Mouse (Mus musculus): ENCODE data around the gene H2-M10.2. TPM values are rescaled to one million over a fixed set of nuclear protein-coding genes. Genes with fewer than 3 reads are reported as not detected.
"Not testable (repeated sequence)": the region's sequence is repeated elsewhere in the genome, so short reads cannot be mapped to it uniquely, and the experiment has no call there.

H2-M10.2 gene
- 0.30 TPM in 1 of 2 replicates, not detected in the other for polyA plus RNA-seq (2015; fragmentation: Nextera tagmentation; extraction: Ambion mirVana)

DNA sequence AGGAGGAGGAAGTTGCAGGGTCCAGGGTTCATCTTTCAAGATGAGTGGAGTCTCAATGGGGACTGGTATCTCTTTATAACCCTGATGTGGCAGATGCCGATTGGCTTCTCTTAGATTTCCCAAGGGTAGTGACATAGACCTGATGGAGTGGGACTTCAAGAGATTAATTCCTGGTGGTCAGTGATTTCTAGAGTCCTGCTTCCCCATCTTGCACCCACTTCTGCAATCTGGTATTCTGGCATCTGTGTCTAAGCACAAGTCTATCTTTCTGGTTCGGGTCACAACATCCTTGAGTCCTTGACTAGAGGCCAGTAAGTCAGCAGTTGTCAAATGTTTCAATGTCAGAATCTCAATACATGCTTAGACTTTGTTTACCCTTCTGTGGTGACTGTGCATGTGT, at the start of gene H2-M10.2:
Gene H2-M10.2, minus strand, starts transcription at position 101 of the 400 bp plus-strand sequence.
- peaks cover 7% of the 10 kb centered on the region; the same call in 1 of the 2 replicates for H3K9me3 ChIP-seq (replicated peaks)
- ATAC-seq (ENCODE audit: insufficient number of reproducible peaks, low FRiP score, low TSS enrichment, low read depth), result no peak
- WGBS, result 95% methylated on average over 2 of the region's 2 CpGs

DNA sequence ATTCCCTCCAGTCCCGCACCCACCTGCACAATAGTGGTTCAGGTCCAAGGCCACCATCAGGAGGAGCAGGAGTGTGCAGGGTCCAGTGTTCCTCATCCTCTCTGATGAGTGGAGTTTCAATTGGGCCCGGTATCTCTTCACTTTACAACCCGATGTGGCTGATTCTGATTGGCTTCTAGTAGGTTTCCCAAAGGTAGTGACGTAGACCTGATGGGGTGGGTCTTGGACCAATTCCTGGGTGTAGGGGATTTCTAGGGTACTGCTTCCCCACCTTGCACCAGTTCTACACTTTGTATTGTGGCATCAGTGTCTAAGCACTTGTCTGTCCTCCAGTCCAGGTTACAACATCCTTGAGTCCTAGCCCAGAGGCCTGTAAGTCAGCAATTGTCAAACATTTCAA, 39.8 kb upstream of the H2-M10.2 start, which contains the start of gene H2-M10.1:
Gene H2-M10.1, minus strand, starts transcription at position 101 of the 400 bp plus-strand sequence.
- ATAC-seq (ENCODE audit: insufficient number of reproducible peaks, low FRiP score, low TSS enrichment, low read depth), result no peak

More for the DNA sequence above, at the start of gene H2-M10.2:
- Histone ChIP-seq H3K27ac (replicated peaks) (no peak within 1 kb of the TSS), H3K4me3 (replicated peaks) (no peak within 1 kb of the TSS), H3K4me1 (no peaks in the 10 kb centered on the region), H3K9ac (no peak within 1 kb of the TSS), H3K27me3 (no peaks in the 10 kb centered on the region), H3K36me3 (peaks cover 17% of the 10 kb centered on the region), H3K4me2 (replicated peaks) (no peak within 1 kb of the TSS)

DNA sequence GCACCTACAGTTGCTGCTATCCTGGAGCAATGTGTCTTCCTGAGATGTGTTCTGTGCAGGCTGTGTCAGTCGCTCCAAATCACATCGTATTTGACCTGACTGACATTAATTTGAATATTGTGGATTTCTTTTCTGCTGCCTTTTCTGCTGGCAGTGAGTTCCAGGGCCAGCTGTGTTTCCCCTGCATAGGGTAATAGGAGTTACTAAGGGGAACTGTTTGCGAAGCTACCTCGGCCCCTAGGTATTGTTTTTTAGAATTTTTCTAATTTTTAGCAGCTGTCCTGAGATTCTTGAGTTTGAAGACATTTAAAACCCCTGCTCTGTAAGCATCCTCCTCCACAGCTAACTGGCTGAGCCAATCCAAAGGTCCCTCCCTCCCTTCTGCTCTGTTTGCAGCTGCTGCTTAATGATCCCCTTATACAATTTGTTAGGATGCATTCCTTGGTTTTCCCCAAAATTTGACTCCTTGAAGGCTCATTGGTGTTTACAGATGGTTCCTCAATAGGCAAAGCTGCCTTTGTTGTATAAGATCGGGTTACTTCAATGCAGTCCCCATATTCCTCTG, 29.5 kb upstream of the H2-M10.2 start:
- Histone ChIP-seq H3K4me3 (replicated peaks) (peak overlapping the region; percentile 50), H3K9me3 (replicated peaks) (no peaks in the 10 kb centered on the region), H3K36me3 (no peaks in the 10 kb centered on the region), H3K27ac (replicated peaks) (no peak overlapping the region), H3K4me1 (peaks cover 4% of the 10 kb centered on the region; the same call in 1 of the 2 replicates), H3K9ac (no peak overlapping the region), H3K27me3 (no peaks in the 10 kb centered on the region), H3K4me2 (replicated peaks) (peak overlapping the region; percentile 82)
- ATAC-seq (ENCODE audit: insufficient number of reproducible peaks, low FRiP score, low TSS enrichment, low read depth), result no peak
- WGBS, result 14% methylated on average over 5 of the region's 5 CpGs

More for the DNA sequence above, 39.8 kb upstream of the H2-M10.2 start, which contains the start of gene H2-M10.1:
- WGBS, result 91% methylated on average over 4 of the region's 4 CpGs
- H3K36me3 ChIP-seq, result no peaks in the 10 kb centered on the region
- no peaks in the 10 kb centered on the region for H3K9me3 ChIP-seq (replicated peaks)
- H3K9ac ChIP-seq, result no peak within 1 kb of the TSS
- no peaks in the 10 kb centered on the region for H3K4me1 ChIP-seq
- no peak within 1 kb of the TSS for H3K4me2 ChIP-seq (replicated peaks)
- no peak within 1 kb of the TSS for H3K27ac ChIP-seq (replicated peaks)
- no peaks in the 10 kb centered on the region for H3K27me3 ChIP-seq
- H3K4me3 ChIP-seq (replicated peaks), result no peak within 1 kb of the TSS

DNA sequence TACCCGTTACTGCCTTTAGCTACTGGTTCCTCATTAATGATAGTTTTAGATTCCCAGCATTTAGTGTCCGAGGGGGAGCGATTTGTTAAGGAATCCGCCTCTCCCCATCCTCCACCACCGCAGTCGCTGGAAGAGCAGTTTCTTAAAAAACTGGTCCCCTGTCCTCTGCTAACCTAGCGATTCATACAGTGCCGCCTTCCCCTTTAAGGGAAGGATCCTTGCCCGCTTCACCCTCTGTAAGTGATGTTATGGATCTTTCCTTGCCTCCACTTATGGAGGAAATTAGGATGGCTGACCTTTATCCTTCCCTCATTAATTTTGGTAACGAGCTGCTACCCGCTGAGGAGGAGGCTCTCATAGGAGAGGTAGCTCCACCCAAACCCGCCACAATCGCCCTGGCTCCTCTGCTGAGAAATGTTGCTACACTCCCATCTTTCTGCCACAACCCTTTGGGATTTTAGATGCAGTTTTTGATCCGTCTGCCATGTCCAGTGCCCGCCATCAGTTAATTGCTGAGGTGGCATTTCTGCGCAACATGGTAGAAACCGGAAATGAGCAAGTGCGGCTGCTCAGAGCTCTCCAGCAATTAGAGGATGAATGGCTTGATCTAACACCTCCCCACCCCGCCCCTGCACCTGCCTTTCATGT, 28.9 kb upstream of the H2-M10.2 start:
- H3K36me3 ChIP-seq, result no peaks in the 10 kb centered on the region
- H3K27me3 ChIP-seq, result no peaks in the 10 kb centered on the region
- H3K9me3 ChIP-seq (replicated peaks), result no peaks in the 10 kb centered on the region
- peaks cover 4% of the 10 kb centered on the region; the same call in 1 of the 2 replicates for H3K4me1 ChIP-seq
- H3K4me3 ChIP-seq (replicated peaks), result peak overlapping the region; percentile 50
- H3K27ac ChIP-seq (replicated peaks), result no peak overlapping the region
- ATAC-seq (ENCODE audit: insufficient number of reproducible peaks, low FRiP score, low TSS enrichment, low read depth), result 0 out of 2 replicates have a peak, but pooled peaks have one; percentile 29
- peak overlapping the region; percentile 18; the same call in 1 of the 2 replicates for H3K9ac ChIP-seq
- under 1% methylated on average over 19 of the region's 19 CpGs for WGBS
- H3K4me2 ChIP-seq (replicated peaks), result peak overlapping the region; percentile 82

DNA sequence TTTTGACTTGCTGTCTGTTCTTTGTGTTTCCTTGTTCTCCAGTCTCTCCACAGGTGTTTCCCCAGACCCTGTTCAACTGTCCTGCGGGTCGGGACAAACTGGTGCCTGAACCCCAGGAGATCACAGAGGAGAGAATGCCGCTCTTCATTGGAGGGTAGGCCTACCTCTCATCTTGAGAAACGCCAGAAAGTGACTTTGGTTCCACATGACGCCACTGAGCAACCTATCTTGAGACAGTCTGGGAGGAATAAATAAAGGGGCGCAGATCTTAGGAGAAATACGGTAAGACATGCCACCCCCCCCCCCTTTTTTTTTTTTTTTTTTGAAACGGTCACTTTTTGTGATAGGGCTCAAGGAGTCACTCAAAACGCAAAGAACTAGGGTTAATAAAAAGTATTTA, 28.2 kb upstream of the H2-M10.2 start:
- Histone ChIP-seq H3K27ac (replicated peaks) (no peak overlapping the region), H3K4me3 (replicated peaks) (peak overlapping the region; percentile 50), H3K4me2 (replicated peaks) (peak overlapping the region; percentile 82), H3K9ac (no peak overlapping the region), H3K36me3 (no peaks in the 10 kb centered on the region), H3K9me3 (replicated peaks) (no peaks in the 10 kb centered on the region), H3K4me1 (peaks cover 4% of the 10 kb centered on the region; the same call in 1 of the 2 replicates), H3K27me3 (no peaks in the 10 kb centered on the region)
- whole genome bisulfite sequencing, result 3% methylated on average over 9 of the region's 9 CpGs
- ATAC-seq (ENCODE audit: insufficient number of reproducible peaks, low FRiP score, low TSS enrichment, low read depth), result no peak

DNA sequence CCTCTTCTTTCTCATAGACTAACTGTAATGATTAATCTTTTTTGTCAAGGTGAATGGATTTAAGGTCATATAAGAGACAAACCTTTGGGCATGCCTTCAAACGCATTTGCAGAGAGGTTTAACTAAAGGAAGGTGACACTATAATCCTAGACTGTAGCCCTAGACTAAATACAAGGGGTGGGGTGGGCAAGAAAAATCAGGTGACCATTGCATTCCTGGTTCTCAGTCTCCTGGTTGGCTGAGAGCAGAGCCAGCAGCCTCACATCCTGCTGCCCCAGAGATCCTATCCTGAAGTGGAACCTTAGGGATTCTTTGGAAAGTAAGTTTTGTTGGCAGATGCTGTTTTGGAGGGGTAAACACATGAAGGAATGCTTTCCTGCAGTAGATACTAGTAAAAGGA, 23.0 kb upstream of the H2-M10.2 start:
- Histone ChIP-seq H3K4me3 (replicated peaks) (no peak overlapping the region), H3K36me3 (no peaks in the 10 kb centered on the region), H3K9me3 (replicated peaks) (no peaks in the 10 kb centered on the region), H3K4me1 (no peaks in the 10 kb centered on the region), H3K27ac (replicated peaks) (no peak overlapping the region), H3K27me3 (no peaks in the 10 kb centered on the region), H3K4me2 (replicated peaks) (no peak overlapping the region), H3K9ac (no peak overlapping the region)
- WGBS, result 46% methylated on average over 1 of the region's 1 CpGs
- no peak for ATAC-seq (ENCODE audit: insufficient number of reproducible peaks, low FRiP score, low TSS enrichment, low read depth)

DNA sequence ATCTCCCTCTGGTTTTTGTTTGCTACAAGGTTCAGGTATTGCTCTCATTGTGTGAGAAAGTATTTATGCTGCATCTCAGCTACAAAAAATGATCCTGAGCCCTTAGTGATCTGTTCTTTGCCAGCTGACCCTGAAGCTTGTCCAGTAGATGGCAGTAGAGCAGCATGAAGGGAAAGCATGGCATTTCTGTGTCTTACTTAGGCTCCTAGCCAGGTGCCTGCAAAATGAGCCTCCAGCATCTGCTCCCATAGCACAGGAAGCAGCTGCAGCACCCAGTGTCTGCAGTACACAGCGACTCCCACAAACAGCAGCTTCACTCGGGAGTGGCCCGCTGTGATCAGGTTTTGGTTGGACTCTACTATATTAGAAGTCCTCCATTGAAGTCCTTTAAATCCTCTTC, 22.6 kb upstream of the H2-M10.2 start:
- not testable (repeated sequence) for H3K4me1 ChIP-seq; H3K27me3 ChIP-seq; H3K27ac ChIP-seq (replicated peaks); H3K4me2 ChIP-seq (replicated peaks); H3K9me3 ChIP-seq (replicated peaks); H3K4me3 ChIP-seq (replicated peaks); H3K9ac ChIP-seq; H3K36me3 ChIP-seq
- 2% methylated on average over 3 of the region's 3 CpGs for WGBS
- ATAC-seq (ENCODE audit: insufficient number of reproducible peaks, low FRiP score, low TSS enrichment, low read depth), result peak; percentile 19; the same call in 1 of the 2 replicates

DNA sequence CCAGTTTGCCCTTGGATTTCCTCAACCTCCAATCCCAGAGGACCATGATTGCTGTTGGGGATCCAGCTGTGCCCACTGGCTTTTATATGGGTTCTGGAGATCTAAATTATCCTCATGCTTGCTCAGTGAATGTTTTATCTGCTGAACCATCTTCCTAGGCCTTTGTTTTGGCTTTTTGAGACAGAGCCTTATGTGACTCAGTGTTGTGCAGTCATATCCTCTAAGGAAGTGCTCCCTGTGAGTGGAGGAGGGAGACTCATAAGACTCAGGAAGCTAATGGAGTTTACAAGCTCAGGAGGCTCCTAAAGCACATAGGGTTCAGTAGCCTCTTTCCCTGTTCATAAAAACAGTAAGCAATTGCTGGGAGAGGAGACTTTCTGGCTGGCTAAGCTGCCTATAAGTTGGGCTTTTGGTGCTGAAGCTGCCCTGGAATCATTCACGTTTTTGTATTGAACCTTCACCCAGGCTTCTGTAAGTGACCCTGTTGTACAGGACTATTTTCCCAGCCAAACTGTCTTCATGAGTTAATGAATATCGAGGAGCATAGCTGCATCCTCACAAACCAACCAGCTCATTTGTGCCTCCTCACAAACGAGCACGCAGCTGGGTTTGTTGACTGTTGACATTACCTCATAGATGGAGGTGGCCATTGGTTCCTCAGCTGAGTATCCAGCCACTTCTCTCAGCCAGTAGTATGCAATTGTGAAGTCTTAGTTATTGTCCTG, 4.6 kb downstream of the H2-M10.2 start:
- Histone ChIP-seq H3K4me2 (replicated peaks) (no peak overlapping the region), H3K4me1 (no peaks in the 10 kb centered on the region), H3K36me3 (peaks cover 46% of the 10 kb centered on the region), H3K27ac (replicated peaks) (no peak overlapping the region), H3K4me3 (replicated peaks) (no peak overlapping the region), H3K27me3 (no peaks in the 10 kb centered on the region), H3K9me3 (replicated peaks) (peaks cover 9% of the 10 kb centered on the region; the same call in 1 of the 2 replicates), H3K9ac (no peak overlapping the region)
- 93% methylated on average over 4 of the region's 4 CpGs for WGBS
- ATAC-seq (ENCODE audit: insufficient number of reproducible peaks, low FRiP score, low TSS enrichment, low read depth), result no peak

DNA sequence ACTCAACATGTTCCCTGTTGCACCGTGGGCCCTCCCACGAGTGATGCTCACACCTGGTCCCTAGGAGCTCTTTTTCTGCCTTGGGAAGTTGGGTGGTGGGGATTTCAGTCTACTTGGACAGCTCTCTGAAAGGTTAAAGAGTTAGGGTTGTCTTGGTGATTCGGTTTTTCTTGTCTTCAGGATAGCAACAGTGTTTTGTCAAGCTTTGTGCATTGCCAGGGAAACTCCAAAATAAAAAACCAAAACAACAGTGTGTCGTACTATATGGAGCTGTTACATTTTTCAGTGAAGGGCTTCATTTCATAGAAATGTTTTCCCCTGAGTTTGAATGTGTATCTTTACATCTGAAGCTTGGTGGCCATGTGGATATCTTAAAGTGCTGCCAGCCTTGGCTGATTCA, 11.5 kb downstream of the H2-M10.2 start:
- WGBS, result 88% methylated on average over 4 of the region's 4 CpGs
- H3K9ac ChIP-seq, result no peak overlapping the region
- peaks cover 31% of the 10 kb centered on the region for H3K36me3 ChIP-seq
- no peak overlapping the region for H3K27ac ChIP-seq (replicated peaks)
- ATAC-seq (ENCODE audit: insufficient number of reproducible peaks, low FRiP score, low TSS enrichment, low read depth), result no peak
- H3K4me3 ChIP-seq (replicated peaks), result no peak overlapping the region
- no peaks in the 10 kb centered on the region for H3K9me3 ChIP-seq (replicated peaks)
- H3K27me3 ChIP-seq, result no peaks in the 10 kb centered on the region
- no peak overlapping the region for H3K4me2 ChIP-seq (replicated peaks)
- peaks cover 23% of the 10 kb centered on the region for H3K4me1 ChIP-seq

DNA sequence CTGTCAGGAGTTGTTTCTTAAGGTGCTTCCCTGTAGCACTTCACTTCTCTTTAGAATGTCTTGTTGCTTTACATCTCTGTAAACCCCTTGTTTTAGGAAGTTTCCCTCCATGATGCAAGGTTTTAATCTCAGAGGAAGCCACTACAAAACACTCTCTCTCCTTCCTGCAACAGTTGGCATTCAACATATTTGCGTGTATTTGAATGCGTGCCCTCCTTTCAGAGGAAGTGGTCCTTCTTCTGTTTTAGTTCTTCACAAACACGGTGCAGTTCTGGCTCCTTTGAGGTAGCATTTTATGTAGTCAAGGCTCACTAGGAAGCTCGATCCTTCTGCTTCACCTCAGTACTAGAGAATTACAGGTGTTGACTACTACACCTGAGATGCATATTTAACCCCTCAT, 12.5 kb downstream of the H2-M10.2 start:
- no peak overlapping the region for H3K27ac ChIP-seq (replicated peaks)
- H3K36me3 ChIP-seq, result peaks cover 23% of the 10 kb centered on the region
- no peak for ATAC-seq (ENCODE audit: insufficient number of reproducible peaks, low FRiP score, low TSS enrichment, low read depth)
- no peak overlapping the region for H3K9ac ChIP-seq
- no peaks in the 10 kb centered on the region for H3K9me3 ChIP-seq (replicated peaks)
- no peaks in the 10 kb centered on the region for H3K27me3 ChIP-seq
- 89% methylated on average over 4 of the region's 4 CpGs for WGBS
- peaks cover 25% of the 10 kb centered on the region for H3K4me1 ChIP-seq
- no peak overlapping the region for H3K4me2 ChIP-seq (replicated peaks)
- H3K4me3 ChIP-seq (replicated peaks), result no peak overlapping the region

DNA sequence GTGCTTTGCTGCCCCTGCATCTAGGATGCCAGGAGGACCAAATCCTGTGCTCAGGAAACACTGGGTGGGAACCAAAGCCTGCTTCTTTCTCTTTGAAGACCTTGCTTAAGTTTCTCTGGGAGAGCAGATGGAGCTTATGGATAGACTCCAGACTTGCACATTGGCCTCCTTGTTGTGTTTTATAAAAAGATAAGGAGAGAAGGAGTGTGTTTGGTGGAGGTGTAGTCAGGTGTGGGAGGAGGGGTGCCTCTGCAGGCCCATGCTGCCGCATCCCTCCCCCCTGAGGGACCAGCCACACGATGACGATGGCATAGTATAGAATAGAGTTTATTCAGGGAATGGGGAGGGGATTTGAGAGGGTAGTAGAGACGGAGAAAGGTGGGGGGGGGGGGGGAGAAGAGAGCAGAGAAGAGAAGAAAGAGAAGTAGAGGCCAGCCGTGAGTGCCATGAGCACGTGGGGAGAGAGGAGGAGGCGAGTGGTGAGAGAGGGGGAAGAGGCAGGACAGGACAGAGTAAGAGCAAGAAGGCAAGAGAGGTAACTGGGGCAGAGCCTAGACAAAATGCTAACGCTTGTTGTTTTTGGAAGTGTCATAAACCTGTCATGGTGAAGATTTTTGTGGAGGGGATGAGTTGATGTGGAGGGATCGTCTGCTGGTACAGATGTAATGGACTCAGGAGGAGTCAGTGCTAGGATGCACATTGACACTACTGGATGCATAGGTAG, 13.5 kb downstream of the H2-M10.2 start:
- no peaks in the 10 kb centered on the region for H3K9me3 ChIP-seq (replicated peaks)
- no peak for ATAC-seq (ENCODE audit: insufficient number of reproducible peaks, low FRiP score, low TSS enrichment, low read depth)
- H3K9ac ChIP-seq, result peak overlapping the region; percentile 97; the same call in 1 of the 2 replicates
- H3K27me3 ChIP-seq, result no peaks in the 10 kb centered on the region
- peaks cover 24% of the 10 kb centered on the region for H3K36me3 ChIP-seq
- 85% methylated on average over 9 of the region's 9 CpGs for whole genome bisulfite sequencing
- peaks cover 25% of the 10 kb centered on the region for H3K4me1 ChIP-seq
- no peak overlapping the region for H3K27ac ChIP-seq (replicated peaks)
- H3K4me2 ChIP-seq (replicated peaks), result peak overlapping the region; percentile 82
- peak overlapping the region; percentile 97 for H3K4me3 ChIP-seq (replicated peaks)
